Mouse (Mus musculus): ENCODE measurements around the gene 1110051M20Rik. TPM values are rescaled to one million over a fixed set of nuclear protein-coding genes. Genes with fewer than 3 reads are reported as not detected.
A peak's percentile ranks its signal among the peaks of the same experiment; 100 is the strongest.
"Not testable (repeated sequence)": the region's sequence is repeated elsewhere in the genome, so short reads cannot be mapped to it uniquely, and the experiment has no call there.

Gene 1110051M20Rik
- total RNA-seq (2014; fragmentation: Nextera tagmentation) (not detected in 2 replicates), total RNA-seq (2017) (0.58 and 0.76 TPM in 2 replicates), polyA plus RNA-seq (2012) (0.05 TPM in 1 of 2 replicates, not detected in the other)

GRCm38 (mm10) chr2:91444286-91444892, at the start of gene 1110051M20Rik:
Gene 1110051M20Rik (minus strand): TSS chr2:91444704.
- Histone ChIP-seq H3K27me3 (ENCODE audit: insufficient read depth, low read length) (peaks cover 19% of the 10 kb centered on the region), H3K4me3 (ENCODE audit: low read depth, low read length) (peak within 1 kb of the TSS; percentile 25; the same call in 1 of the 2 replicates), H3K4me1 (ENCODE audit: insufficient read depth, low read depth, low read length) (no peaks in the 10 kb centered on the region), H3K9me3 (replicated peaks) (0 out of 2 replicates have a peak, but pooled peaks cover 2% of the 10 kb centered on the region), H3K36me3 (replicated peaks) (no peaks in the 10 kb centered on the region)
- DNase-seq (ENCODE audit: low spot score) (no peak), ATAC-seq (ENCODE audit: extremely low read depth, insufficient number of reproducible peaks, low FRiP score, poor library complexity, severe bottlenecking) (no peak)
- no peak for TF ChIP-seq POLR2AphosphoS5 (IDR thresholded peaks at IDR 0.05; ENCODE audit: insufficient replicate concordance, low read depth, low read length)

GRCm38 (mm10) chr2:91493981-91494380, 49.5 kb upstream of the 1110051M20Rik start:
- no peak for TF ChIP-seq GATA2 (IDR thresholded peaks at IDR 0.05; ENCODE audit: borderline replicate concordance, low read depth, low read length)
- no peak for TF ChIP-seq TAL1 (conservative IDR thresholded peaks at IDR 0.05; ENCODE audit: low read depth, low read length)
- TF ChIP-seq GATA1 (IDR thresholded peaks at IDR 0.05; ENCODE audit: borderline replicate concordance, low read length): no peak
- no peak for TF ChIP-seq POLR2AphosphoS5 (IDR thresholded peaks at IDR 0.05; ENCODE audit: insufficient replicate concordance, low read depth, low read length)
- no peak for TF ChIP-seq CTCF (IDR thresholded peaks at IDR 0.05; ENCODE audit: low read depth, low read length)
- DNase-seq (ENCODE audit: low spot score) (no peak), ATAC-seq (ENCODE audit: extremely low read depth, insufficient number of reproducible peaks, low FRiP score, poor library complexity, severe bottlenecking) (no peak)
- peaks cover 35% of the 10 kb centered on the region for H3K27me3 ChIP-seq (ENCODE audit: insufficient read depth, low read length)
- H3K4me3 ChIP-seq (ENCODE audit: low read depth, low read length): no peak overlapping the region
- H3K4me1 ChIP-seq (ENCODE audit: insufficient read depth, low read depth, low read length): peaks cover 6% of the 10 kb centered on the region; the same call in 1 of the 2 replicates
- no peaks in the 10 kb centered on the region for H3K9me3 ChIP-seq (replicated peaks)
- H3K36me3 ChIP-seq (replicated peaks): no peaks in the 10 kb centered on the region

- no peak for DNase-seq (ENCODE audit: low spot score)
- H3K4me3 ChIP-seq (ENCODE audit: low read depth, low read length): no peak overlapping the region
- TF ChIP-seq CTCF (IDR thresholded peaks at IDR 0.05; ENCODE audit: low read depth, low read length): no peak
- ATAC-seq (ENCODE audit: extremely low read depth, insufficient number of reproducible peaks, low FRiP score, poor library complexity, severe bottlenecking): no peak
- H3K36me3 ChIP-seq (replicated peaks): no peaks in the 10 kb centered on the region
- H3K4me1 ChIP-seq (ENCODE audit: insufficient read depth, low read depth, low read length): peaks cover 2% of the 10 kb centered on the region; the same call in 1 of the 2 replicates
- peaks cover 33% of the 10 kb centered on the region for H3K27me3 ChIP-seq (ENCODE audit: insufficient read depth, low read length)
- H3K9me3 ChIP-seq (replicated peaks): no peaks in the 10 kb centered on the region
Observed at GRCm38 (mm10) chr2:91492071-91492635, 47.6 kb upstream of the 1110051M20Rik start.

- not testable (repeated sequence) for H3K4me1 ChIP-seq (ENCODE audit: insufficient read depth, low read depth, low read length); H3K36me3 ChIP-seq (replicated peaks); DNase-seq (ENCODE audit: low spot score); H3K9me3 ChIP-seq (replicated peaks); H3K4me3 ChIP-seq (ENCODE audit: low read depth, low read length); ATAC-seq (ENCODE audit: extremely low read depth, insufficient number of reproducible peaks, low FRiP score, poor library complexity, severe bottlenecking)
- H3K27me3 ChIP-seq (ENCODE audit: insufficient read depth, low read length): peaks cover 31% of the 10 kb centered on the region
Observed at GRCm38 (mm10) chr2:91487295-91487694, 42.8 kb upstream of the 1110051M20Rik start.

- Histone ChIP-seq H3K4me1 (ENCODE audit: insufficient read depth, low read depth, low read length) (no peaks in the 10 kb centered on the region), H3K9me3 (replicated peaks) (no peaks in the 10 kb centered on the region), H3K36me3 (replicated peaks) (no peaks in the 10 kb centered on the region), H3K27me3 (ENCODE audit: insufficient read depth, low read length) (peaks cover 30% of the 10 kb centered on the region), H3K4me3 (ENCODE audit: low read depth, low read length) (no peak overlapping the region)
- DNase-seq (ENCODE audit: low spot score): no peak
- no peak for TF ChIP-seq GATA2 (IDR thresholded peaks at IDR 0.05; ENCODE audit: borderline replicate concordance, low read depth, low read length)
- ATAC-seq (ENCODE audit: extremely low read depth, insufficient number of reproducible peaks, low FRiP score, poor library complexity, severe bottlenecking): no peak
Observed at GRCm38 (mm10) chr2:91485256-91485655, 40.8 kb upstream of the 1110051M20Rik start.

- H3K4me1 ChIP-seq (ENCODE audit: insufficient read depth, low read depth, low read length): no peaks in the 10 kb centered on the region
- no peaks in the 10 kb centered on the region for H3K36me3 ChIP-seq (replicated peaks)
- H3K4me3 ChIP-seq (ENCODE audit: low read depth, low read length): no peak overlapping the region
- ATAC-seq (ENCODE audit: extremely low read depth, insufficient number of reproducible peaks, low FRiP score, poor library complexity, severe bottlenecking) (no peak), DNase-seq (ENCODE audit: low spot score) (no peak)
- peaks cover 29% of the 10 kb centered on the region for H3K27me3 ChIP-seq (ENCODE audit: insufficient read depth, low read length)
- TF ChIP-seq POLR2AphosphoS5 (IDR thresholded peaks at IDR 0.05; ENCODE audit: insufficient replicate concordance, low read depth, low read length): no peak
- no peak for TF ChIP-seq CTCF (IDR thresholded peaks at IDR 0.05; ENCODE audit: low read depth, low read length)
- no peak for TF ChIP-seq GATA1 (IDR thresholded peaks at IDR 0.05; ENCODE audit: borderline replicate concordance, low read length)
- TF ChIP-seq TAL1 (conservative IDR thresholded peaks at IDR 0.05; ENCODE audit: low read depth, low read length): no peak
- no peak for TF ChIP-seq GATA2 (IDR thresholded peaks at IDR 0.05; ENCODE audit: borderline replicate concordance, low read depth, low read length)
- no peaks in the 10 kb centered on the region for H3K9me3 ChIP-seq (replicated peaks)
Observed at GRCm38 (mm10) chr2:91484698-91485097, 40.2 kb upstream of the 1110051M20Rik start.

GRCm38 (mm10) chr2:91480805-91481514, 36.5 kb upstream of the 1110051M20Rik start:
- Histone ChIP-seq H3K4me1 (ENCODE audit: insufficient read depth, low read depth, low read length) (no peaks in the 10 kb centered on the region), H3K9me3 (replicated peaks) (no peaks in the 10 kb centered on the region), H3K27me3 (ENCODE audit: insufficient read depth, low read length) (peaks cover 24% of the 10 kb centered on the region), H3K36me3 (replicated peaks) (no peaks in the 10 kb centered on the region), H3K4me3 (ENCODE audit: low read depth, low read length) (no peak overlapping the region)
- no peak for TF ChIP-seq GATA2 (IDR thresholded peaks at IDR 0.05; ENCODE audit: borderline replicate concordance, low read depth, low read length)
- TF ChIP-seq CTCF (IDR thresholded peaks at IDR 0.05; ENCODE audit: low read depth, low read length): peak; percentile 46
- peak; percentile 34; the same call in 1 of the 2 replicates for ATAC-seq (ENCODE audit: extremely low read depth, insufficient number of reproducible peaks, low FRiP score, poor library complexity, severe bottlenecking)
- peak; percentile 43 for DNase-seq (ENCODE audit: low spot score)
